Mouse (Mus musculus): ENCODE results near the gene Dhrs4.

DNA sequence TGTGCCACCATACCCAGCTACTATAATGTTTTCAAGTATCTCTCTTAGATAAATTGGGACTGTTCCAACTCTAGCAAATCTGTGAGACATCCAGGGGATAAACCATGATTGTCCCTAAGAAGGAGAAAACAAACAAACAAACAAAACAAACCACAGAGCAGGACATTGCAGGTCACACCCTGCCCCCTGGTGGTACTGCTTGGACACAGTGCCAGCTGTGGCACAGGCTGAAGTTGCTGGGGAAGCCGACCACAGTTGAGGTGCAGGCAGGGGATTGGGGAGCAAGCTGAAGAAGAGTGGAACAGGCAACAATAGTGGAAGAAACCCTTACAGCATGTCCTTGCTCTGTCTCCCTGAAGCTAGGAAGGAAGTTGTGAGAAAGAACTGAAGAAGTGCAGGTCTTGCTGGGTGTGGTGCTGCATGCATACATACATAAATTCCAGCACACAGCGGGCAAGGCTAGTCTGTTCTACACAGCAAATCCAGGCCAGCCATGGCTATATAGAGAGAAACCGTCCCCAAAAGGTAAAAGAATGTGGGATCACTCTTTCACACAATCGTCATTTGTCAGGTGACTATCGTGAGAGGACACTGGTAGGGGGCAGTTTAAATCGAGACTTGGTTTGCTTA lies 57.7 kb downstream of the Dhrs4 start:
- TF ChIP-seq USF2 (IDR thresholded peaks at IDR 0.05; ENCODE audit: borderline replicate concordance in 1 of 2, insufficient read depth in 1 of 2, low read depth in 1 of 2, low read length in 2 of 2) (no peak), MAX (IDR thresholded peaks at IDR 0.05; ENCODE audit: low read length) (no peak), SIN3A (IDR thresholded peaks at IDR 0.05; ENCODE audit: low read length) (no peak), GABPA (IDR thresholded peaks at IDR 0.05; ENCODE audit: low read depth, low read length) (no peak), MAFK (IDR thresholded peaks at IDR 0.05; ENCODE audit: borderline replicate concordance, low read depth, low read length) (no peak), RAD21 (IDR thresholded peaks at IDR 0.05; ENCODE audit: low read depth, low read length) (peak; percentile 39), CHD2 (IDR thresholded peaks at IDR 0.05; ENCODE audit: low read length) (no peak), CTCF (IDR thresholded peaks at IDR 0.05 in 2 of 3, conservative IDR thresholded peaks at IDR 0.05 in 1 of 3; ENCODE audit: control insufficient read depth in 1 of 3, insufficient read depth in 1 of 3, low read depth in 2 of 3, low read length in 3 of 3, poor library complexity in 1 of 3, severe bottlenecking in 1 of 3) (peak; percentile 75 to 85 (median 79)), SMC3 (IDR thresholded peaks at IDR 0.05; ENCODE audit: low read depth, low read length) (peak; percentile 67), TCF12 (IDR thresholded peaks at IDR 0.05; ENCODE audit: low read depth, low read length) (no peak), POLR2A (IDR thresholded peaks at IDR 0.05; ENCODE audit: control insufficient read depth in 1 of 2, insufficient read depth in 1 of 2, low read depth in 1 of 2, low read length in 2 of 2, poor library complexity in 1 of 2) (no peak)

All from MEL (cell line).